Mouse (Mus musculus): ENCODE measurements around the gene Baiap2l1. TPM values are rescaled to one million over a fixed set of nuclear protein-coding genes. Genes with fewer than 3 reads are reported as not detected.
"Not testable (repeated sequence)": the region's sequence is repeated elsewhere in the genome, so short reads cannot be mapped to it uniquely, and the experiment has no call there.

The Baiap2l1 gene
- polyA plus RNA-seq, 1 experiment from 2014 or later: 5.6 TPM

- no peak overlapping the region for H3K4me3 ChIP-seq
- 48% methylated on average over 1 of the region's 1 CpGs for WGBS
Measured at GRCm38 (mm10) chr5:144338787-144339186, 19.1 kb downstream of the Baiap2l1 start.

DNA sequence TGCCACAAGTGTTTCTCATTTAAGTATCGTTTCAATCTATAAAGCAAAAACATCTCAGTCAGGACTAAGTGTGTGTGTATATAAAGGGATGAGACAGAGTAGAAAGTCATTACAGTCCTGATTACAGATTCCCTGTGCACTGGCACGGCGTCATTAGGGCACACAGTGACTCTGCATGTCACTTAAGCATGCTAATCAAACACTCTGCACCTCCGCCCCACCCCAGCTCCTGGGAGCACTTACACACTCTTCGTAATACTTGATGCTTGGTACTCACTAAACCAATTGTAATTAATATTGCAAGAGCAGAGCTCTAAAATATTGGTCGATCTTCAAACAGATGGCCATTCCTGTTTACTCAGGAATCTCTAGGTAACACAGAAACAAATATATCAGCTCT is 22.6 kb downstream of the Baiap2l1 start:
- H3K4me3 ChIP-seq; H3K36me3 ChIP-seq; H3K9me3 ChIP-seq (replicated peaks); H3K4me2 ChIP-seq (replicated peaks); H3K27ac ChIP-seq; H3K4me1 ChIP-seq; H3K27me3 ChIP-seq; H3K9ac ChIP-seq; ATAC-seq (ENCODE audit: low FRiP score): not testable (repeated sequence)
- 84% methylated on average over 6 of the region's 6 CpGs for WGBS

More at GRCm38 (mm10) chr5:144338787-144339186, 19.1 kb downstream of the Baiap2l1 start:
- H3K27ac ChIP-seq: no peak overlapping the region
- no peaks in the 10 kb centered on the region for H3K36me3 ChIP-seq
- ATAC-seq (ENCODE audit: low FRiP score): no peak
- no peaks in the 10 kb centered on the region for H3K27me3 ChIP-seq
- H3K4me1 ChIP-seq: no peaks in the 10 kb centered on the region
- H3K4me2 ChIP-seq (replicated peaks): no peak overlapping the region
- H3K9me3 ChIP-seq (replicated peaks): no peaks in the 10 kb centered on the region
- H3K9ac ChIP-seq: no peak overlapping the region

DNA sequence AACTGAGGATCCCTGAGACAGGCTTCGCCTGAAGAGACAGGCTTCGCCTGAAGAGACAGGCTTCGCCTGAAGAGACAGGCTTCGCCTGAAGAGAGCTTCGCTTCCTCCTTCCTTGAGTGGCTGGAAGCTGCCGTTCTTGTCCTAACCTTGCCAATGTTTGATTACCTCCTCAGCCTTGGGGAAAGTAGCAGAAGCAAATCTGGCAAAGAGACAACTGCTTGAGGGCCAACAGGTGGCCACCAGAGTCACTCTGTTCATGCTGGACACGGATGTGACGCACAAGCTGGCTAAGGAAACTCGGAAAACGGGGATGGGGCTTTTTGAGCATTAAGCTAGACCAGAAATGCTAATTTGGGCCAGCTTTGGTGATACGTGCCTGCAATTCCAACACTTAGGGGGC is 23.9 kb downstream of the Baiap2l1 start:
- 89% methylated on average over 11 of the region's 11 CpGs for WGBS
- H3K27ac ChIP-seq: no peak overlapping the region
- H3K9me3 ChIP-seq (replicated peaks): no peaks in the 10 kb centered on the region
- H3K4me2 ChIP-seq (replicated peaks): no peak overlapping the region
- no peaks in the 10 kb centered on the region for H3K36me3 ChIP-seq
- no peak overlapping the region for H3K9ac ChIP-seq
- no peaks in the 10 kb centered on the region for H3K4me1 ChIP-seq
- H3K4me3 ChIP-seq: no peak overlapping the region
- no peaks in the 10 kb centered on the region for H3K27me3 ChIP-seq
- ATAC-seq (ENCODE audit: low FRiP score): no peak

DNA sequence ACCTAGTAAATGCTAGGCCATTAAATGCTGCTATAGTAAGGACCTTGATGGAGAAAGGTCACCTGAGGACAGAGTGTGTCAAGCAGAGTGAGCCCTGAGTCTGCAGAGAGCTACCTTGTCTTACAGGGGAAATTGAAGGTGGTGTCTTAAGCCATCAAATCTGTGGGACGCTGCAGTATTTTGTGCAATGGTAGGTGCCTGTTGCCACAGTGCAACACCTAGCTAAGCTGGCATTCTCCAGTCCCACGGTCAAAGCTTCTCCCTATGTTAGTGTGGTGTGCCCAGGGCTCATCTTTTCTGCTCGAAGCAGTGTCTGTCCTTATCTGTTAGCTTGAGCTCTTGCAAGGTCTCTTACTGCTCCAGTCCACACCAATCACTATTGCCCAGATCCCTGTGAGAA is 35.2 kb downstream of the Baiap2l1 start:
- H3K27ac ChIP-seq: no peak overlapping the region
- 90% methylated on average over 3 of the region's 3 CpGs for whole genome bisulfite sequencing
- no peaks in the 10 kb centered on the region for H3K36me3 ChIP-seq

DNA sequence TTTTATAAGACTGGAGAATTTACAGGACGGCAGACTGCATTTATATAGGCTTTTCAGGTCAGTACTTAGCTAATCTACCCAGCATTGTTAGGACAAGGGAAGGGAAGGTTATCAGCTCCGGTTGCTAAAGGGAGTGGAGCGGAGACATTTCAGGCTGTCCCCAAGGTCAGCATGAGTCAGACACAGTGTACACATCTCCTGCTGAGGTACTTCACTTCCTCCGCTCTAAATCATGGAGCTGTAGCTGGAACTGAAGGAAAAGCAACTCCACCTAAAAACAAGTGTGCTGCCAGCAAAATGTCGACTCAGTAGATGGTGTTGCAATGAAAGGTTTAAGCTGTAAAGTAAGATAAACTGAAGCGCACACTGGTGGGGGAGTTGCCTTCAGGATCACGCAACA is 36.2 kb downstream of the Baiap2l1 start:
- Histone ChIP-seq H3K36me3 (no peaks in the 10 kb centered on the region), H3K4me1 (peaks cover 9% of the 10 kb centered on the region), H3K9ac (no peak overlapping the region), H3K9me3 (replicated peaks) (no peaks in the 10 kb centered on the region), H3K27me3 (no peaks in the 10 kb centered on the region), H3K4me2 (replicated peaks) (no peak overlapping the region), H3K4me3 (no peak overlapping the region), H3K27ac (no peak overlapping the region)
- ATAC-seq (ENCODE audit: low FRiP score): no peak
- WGBS: 77% methylated on average over 7 of the region's 7 CpGs

More for the DNA sequence above, 35.2 kb downstream of the Baiap2l1 start:
- H3K9me3 ChIP-seq (replicated peaks): no peaks in the 10 kb centered on the region
- no peaks in the 10 kb centered on the region for H3K27me3 ChIP-seq
- H3K9ac ChIP-seq: no peak overlapping the region
- H3K4me2 ChIP-seq (replicated peaks): no peak overlapping the region
- H3K4me1 ChIP-seq: peaks cover 9% of the 10 kb centered on the region
- no peak for ATAC-seq (ENCODE audit: low FRiP score)
- no peak overlapping the region for H3K4me3 ChIP-seq

DNA sequence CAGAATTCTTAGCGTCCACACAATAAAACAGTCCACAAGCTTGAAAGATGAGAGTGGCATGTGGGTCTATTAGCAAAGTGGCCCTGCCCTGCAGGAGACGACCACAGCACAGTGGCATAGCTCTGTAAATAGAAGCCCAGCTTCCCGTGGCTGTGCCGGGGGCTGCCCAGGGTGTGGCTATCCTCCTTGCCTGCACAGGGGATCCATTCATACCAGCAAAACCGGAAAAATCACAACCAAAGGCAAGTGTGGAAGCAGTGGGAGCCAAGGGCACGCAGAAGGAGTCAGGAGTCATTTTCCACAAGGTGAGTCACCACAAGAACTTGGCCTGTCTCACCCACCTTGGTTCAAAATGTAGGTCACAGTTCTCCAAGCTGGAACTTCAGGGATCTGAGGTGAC is 39.6 kb downstream of the Baiap2l1 start:
- H3K9ac ChIP-seq: no peak overlapping the region
- H3K36me3 ChIP-seq: no peaks in the 10 kb centered on the region
- no peaks in the 10 kb centered on the region for H3K9me3 ChIP-seq (replicated peaks)
- no peaks in the 10 kb centered on the region for H3K27me3 ChIP-seq
- no peak overlapping the region for H3K4me3 ChIP-seq
- H3K27ac ChIP-seq: no peak overlapping the region
- peaks cover 12% of the 10 kb centered on the region for H3K4me1 ChIP-seq
- 47% methylated on average over 6 of the region's 6 CpGs for WGBS
- no peak overlapping the region for H3K4me2 ChIP-seq (replicated peaks)
- no peak for ATAC-seq (ENCODE audit: low FRiP score)

- H3K27ac ChIP-seq: no peak overlapping the region
- no peaks in the 10 kb centered on the region for H3K36me3 ChIP-seq
- H3K4me2 ChIP-seq (replicated peaks): no peak overlapping the region
- H3K4me1 ChIP-seq: peaks cover 12% of the 10 kb centered on the region
- H3K27me3 ChIP-seq: no peaks in the 10 kb centered on the region
- no peaks in the 10 kb centered on the region for H3K9me3 ChIP-seq (replicated peaks)
- no peak overlapping the region for H3K9ac ChIP-seq
- no peak for ATAC-seq (ENCODE audit: low FRiP score)
- no peak overlapping the region for H3K4me3 ChIP-seq
- WGBS: 93% methylated on average over 8 of the region's 8 CpGs
Measured at GRCm38 (mm10) chr5:144317426-144317825, 40.5 kb downstream of the Baiap2l1 start.

GRCm38 (mm10) chr5:144316442-144316841 is 41.5 kb downstream of the Baiap2l1 start:
- ATAC-seq (ENCODE audit: low FRiP score): no peak
- Histone ChIP-seq H3K9ac (no peak overlapping the region), H3K36me3 (no peaks in the 10 kb centered on the region), H3K9me3 (replicated peaks) (no peaks in the 10 kb centered on the region), H3K27ac (no peak overlapping the region), H3K4me2 (replicated peaks) (no peak overlapping the region), H3K4me3 (no peak overlapping the region), H3K4me1 (peaks cover 12% of the 10 kb centered on the region), H3K27me3 (no peaks in the 10 kb centered on the region)
- 70% methylated on average over 3 of the region's 3 CpGs for WGBS

DNA sequence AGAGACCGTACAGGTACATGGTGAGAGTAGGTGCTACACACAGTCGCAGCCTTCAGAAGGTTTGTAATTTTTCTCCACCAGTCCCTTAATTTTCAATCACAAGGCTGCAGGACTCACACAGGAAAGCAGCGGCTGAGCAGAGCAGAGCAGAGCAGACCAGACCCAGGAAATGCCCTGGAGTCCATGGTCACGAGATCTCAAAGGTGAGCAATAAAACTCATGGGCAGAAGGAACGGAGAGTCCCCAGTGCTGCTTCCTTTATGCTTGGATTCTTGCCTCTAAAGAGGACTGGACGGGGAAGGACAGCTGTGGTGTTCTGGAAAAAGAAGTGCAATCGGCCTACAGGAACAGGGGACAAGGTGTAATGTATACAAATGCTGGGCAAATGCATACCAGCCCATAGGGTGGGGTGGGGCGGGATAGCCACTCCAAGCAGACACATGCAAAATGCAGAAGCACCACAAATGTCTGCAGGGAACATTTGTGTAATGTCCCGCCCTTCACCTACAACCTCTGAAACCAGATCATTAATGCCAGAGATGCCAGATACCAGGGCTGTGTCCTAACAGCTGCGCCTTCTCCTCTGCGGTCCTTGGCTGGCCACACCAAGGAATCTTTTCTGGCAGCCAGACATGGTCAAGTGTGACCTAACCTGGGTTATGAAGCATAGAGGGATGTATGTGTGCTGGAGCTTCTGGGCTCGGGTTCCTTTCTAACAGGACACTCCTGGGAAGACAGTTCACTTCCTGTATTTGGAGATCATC is 43.0 kb downstream of the Baiap2l1 start:
- H3K9ac ChIP-seq: no peak overlapping the region
- H3K4me3 ChIP-seq: no peak overlapping the region
- H3K27ac ChIP-seq: no peak overlapping the region
- no peaks in the 10 kb centered on the region for H3K9me3 ChIP-seq (replicated peaks)
- 87% methylated on average over 12 of the region's 12 CpGs for WGBS
- no peak for ATAC-seq (ENCODE audit: low FRiP score)
- no peak overlapping the region for H3K4me2 ChIP-seq (replicated peaks)
- H3K27me3 ChIP-seq: no peaks in the 10 kb centered on the region
- H3K4me1 ChIP-seq: peaks cover 12% of the 10 kb centered on the region
- H3K36me3 ChIP-seq: no peaks in the 10 kb centered on the region

GRCm38 (mm10) chr5:144313335-144313734 is 44.6 kb downstream of the Baiap2l1 start:
- no peak overlapping the region for H3K9ac ChIP-seq
- no peak for ATAC-seq (ENCODE audit: low FRiP score)
- H3K36me3 ChIP-seq: no peaks in the 10 kb centered on the region
- H3K27ac ChIP-seq: no peak overlapping the region
- no peaks in the 10 kb centered on the region for H3K27me3 ChIP-seq
- no peak overlapping the region for H3K4me3 ChIP-seq
- 36% methylated on average over 5 of the region's 5 CpGs for WGBS
- H3K4me2 ChIP-seq (replicated peaks): no peak overlapping the region
- H3K9me3 ChIP-seq (replicated peaks): no peaks in the 10 kb centered on the region
- H3K4me1 ChIP-seq: peaks cover 9% of the 10 kb centered on the region

DNA sequence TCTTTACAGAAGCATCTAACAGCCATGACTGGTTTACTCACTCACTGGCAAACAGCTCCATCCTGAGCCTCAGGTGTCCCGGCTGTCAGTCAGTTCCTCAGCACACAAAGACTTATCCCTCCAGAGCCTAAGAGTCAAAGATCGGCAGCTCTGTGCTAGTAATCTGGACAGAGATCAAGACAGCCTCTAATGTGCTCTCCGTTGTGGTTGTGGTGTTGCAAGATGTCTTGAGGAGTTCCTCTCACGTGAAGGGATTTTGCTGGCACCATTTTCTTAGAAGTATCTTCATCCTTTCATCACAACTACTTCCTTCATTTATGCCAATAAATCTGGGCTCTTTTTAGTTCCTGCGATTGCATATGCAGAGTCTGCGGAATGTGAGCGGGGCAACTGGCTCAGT is 45.7 kb downstream of the Baiap2l1 start:
- no peak overlapping the region for H3K9ac ChIP-seq
- H3K4me3 ChIP-seq: no peak overlapping the region
- no peak overlapping the region for H3K27ac ChIP-seq
- H3K4me1 ChIP-seq: peaks cover 3% of the 10 kb centered on the region; the same call in 1 of the 2 replicates
- WGBS: 81% methylated on average over 7 of the region's 7 CpGs
- H3K27me3 ChIP-seq: no peaks in the 10 kb centered on the region
- no peak overlapping the region for H3K4me2 ChIP-seq (replicated peaks)
- no peaks in the 10 kb centered on the region for H3K9me3 ChIP-seq (replicated peaks)
- no peak for ATAC-seq (ENCODE audit: low FRiP score)
- H3K36me3 ChIP-seq: no peaks in the 10 kb centered on the region

DNA sequence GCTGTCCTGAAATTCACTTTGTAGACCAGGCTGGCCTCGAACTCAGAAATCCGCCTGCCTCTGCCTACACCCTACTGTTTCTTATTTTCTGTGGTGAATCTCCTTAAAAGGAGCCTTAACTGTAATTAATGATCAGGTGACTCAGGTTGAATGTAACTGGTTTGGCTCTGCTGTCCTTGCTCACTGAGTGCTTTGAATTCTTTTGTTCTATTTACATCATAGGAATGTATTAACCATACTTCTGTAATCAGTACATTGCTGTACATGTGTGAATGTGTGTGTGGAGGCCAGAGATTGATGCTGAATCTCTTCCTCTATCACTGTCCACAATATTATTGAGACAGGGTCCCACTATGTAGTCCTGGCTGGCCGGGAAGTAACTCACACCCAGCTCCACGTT is 49.0 kb downstream of the Baiap2l1 start:
- no peaks in the 10 kb centered on the region for H3K27me3 ChIP-seq
- H3K36me3 ChIP-seq: no peaks in the 10 kb centered on the region
- ATAC-seq (ENCODE audit: low FRiP score): no peak
- no peak overlapping the region for H3K4me2 ChIP-seq (replicated peaks)
- no peaks in the 10 kb centered on the region for H3K9me3 ChIP-seq (replicated peaks)
- H3K4me1 ChIP-seq: peaks cover 3% of the 10 kb centered on the region; the same call in 1 of the 2 replicates
- H3K4me3 ChIP-seq: no peak overlapping the region
- no peak overlapping the region for H3K9ac ChIP-seq
- H3K27ac ChIP-seq: no peak overlapping the region
- WGBS: 82% methylated on average over 4 of the region's 4 CpGs

DNA sequence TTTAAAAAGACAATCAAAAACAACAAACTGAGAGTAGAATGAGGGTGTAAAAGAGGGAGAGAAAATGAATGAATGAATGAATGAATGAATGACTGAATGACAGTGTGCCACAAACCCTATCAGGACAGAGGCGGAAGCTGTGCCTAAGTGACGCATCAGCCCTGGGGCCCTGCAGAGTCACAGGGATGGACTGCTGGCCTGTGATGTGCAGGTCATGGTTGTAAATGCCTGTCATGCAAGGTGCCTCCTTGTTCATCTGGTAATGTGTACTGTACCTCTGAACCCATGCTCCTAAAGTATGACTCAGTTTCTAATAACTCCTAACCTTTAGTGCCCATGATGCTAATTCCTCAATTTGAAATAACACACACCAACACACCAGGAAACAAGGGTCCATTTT is 54.8 kb downstream of the Baiap2l1 start:
- WGBS: 95% methylated on average over 2 of the region's 2 CpGs

More for the DNA sequence above, 54.8 kb downstream of the Baiap2l1 start:
- Histone ChIP-seq H3K9ac (no peak overlapping the region), H3K4me2 (replicated peaks) (no peak overlapping the region), H3K4me3 (no peak overlapping the region), H3K9me3 (replicated peaks) (no peaks in the 10 kb centered on the region), H3K36me3 (no peaks in the 10 kb centered on the region), H3K27ac (no peak overlapping the region), H3K27me3 (no peaks in the 10 kb centered on the region), H3K4me1 (no peaks in the 10 kb centered on the region)
- no peak for ATAC-seq (ENCODE audit: low FRiP score)
